Mouse (Mus musculus): ENCODE results near the gene Vmn1r39.
"Not testable (repeated sequence)": the region's sequence is repeated elsewhere in the genome, so short reads cannot be mapped to it uniquely, and the experiment has no call there.

DNA sequence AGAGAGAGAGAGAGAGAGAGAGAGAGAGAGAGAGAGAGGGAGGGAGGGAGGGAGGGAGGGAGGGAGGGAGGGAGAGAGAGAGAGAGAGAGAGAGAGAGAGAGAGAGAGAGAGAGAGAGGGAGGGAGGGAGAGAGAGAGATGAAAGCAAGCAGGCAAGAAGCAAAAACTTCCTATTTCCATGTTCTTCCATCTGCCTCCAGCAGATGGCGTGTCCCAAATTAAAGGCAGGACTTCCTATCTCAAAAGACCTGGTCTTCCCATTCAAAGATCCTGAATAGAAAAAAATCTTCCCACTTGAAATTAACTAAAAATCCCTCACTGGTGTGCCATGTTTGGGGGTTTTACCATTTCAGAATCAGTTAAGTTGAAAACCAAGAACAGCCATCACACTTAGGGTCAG lies 30.2 kb upstream of the Vmn1r39 start:
- not testable (repeated sequence) for TF ChIP-seq CTCF, POLR2A (IDR thresholded peaks at IDR 0.05; ENCODE audit: insufficient read depth, low read depth, low read length)

Data from olfactory bulb, adult 2 months (tissue).